Mouse (Mus musculus) lung, postnatal 0 days (tissue): ENCODE results near the gene Nid2. TPM values are rescaled to one million over a fixed set of nuclear protein-coding genes. Genes with fewer than 3 reads are reported as not detected.

Experiments used
- ATAC-seq: fragments of 200-750 bp; cut with Nextera tagmentation; 2 replicates; pipeline ENCODE4 v1.8.0; 2017; ENCODE audit warnings: moderate library complexity
- DNase-seq: peaks from one replicate; pipeline ENCODE4 v3.0.0-alpha.2; 2016; ENCODE audit warnings: low spot score
- H3K27ac ChIP-seq: fragments of 300-500 bp; sonication (generic); 2 replicates; pipeline ENCODE4 v1.5.1; 2014; ENCODE audit warnings: antibody characterized with exemption, mild to moderate bottlenecking, low read length, mixed read lengths
- H3K27me3 ChIP-seq: fragments of 300-500 bp; sonication (generic); replicated peaks from 2 replicates; pipeline ENCODE4 v1.6.1; 2014; ENCODE audit warnings: low read length, mixed read lengths; ENCODE audit not compliant: insufficient read depth
- H3K36me3 ChIP-seq: fragments of 300-500 bp; sonication (generic); 2 replicates; pipeline ENCODE4 v1.6.1; 2014; ENCODE audit warnings: low read length, mixed read lengths; ENCODE audit not compliant: insufficient read depth
- H3K4me1 ChIP-seq: fragments of 300-500 bp; sonication (generic); 2 replicates; pipeline ENCODE4 v1.6.1; 2014; ENCODE audit warnings: antibody characterized with exemption, low read depth, low read length, mixed read lengths; ENCODE audit not compliant: insufficient read depth
- H3K4me2 ChIP-seq: fragments of 300-500 bp; sonication (generic); replicated peaks from 2 replicates; pipeline ENCODE4 v1.6.1; 2014; ENCODE audit warnings: low read depth, mild to moderate bottlenecking, low read length, moderate library complexity, mixed read lengths
- H3K4me3 ChIP-seq: fragments of 300-500 bp; sonication (generic); 2 replicates; pipeline ENCODE4 v1.5.1; 2014; ENCODE audit warnings: low read depth, low read length
- H3K9ac ChIP-seq: fragments of 300-500 bp; sonication (generic); replicated peaks from 2 replicates; pipeline ENCODE4 v1.6.1; 2014; ENCODE audit warnings: low read depth, mild to moderate bottlenecking
- H3K9me3 ChIP-seq: fragments of 300-500 bp; sonication (generic); 2 replicates; pipeline ENCODE4 v1.6.1; 2016; ENCODE audit warnings: low read length, mixed read lengths
- CTCF ChIP-seq: IDR thresholded peaks from 2 replicates; pipeline ENCODE4 v1.5.1; 2016; ENCODE audit warnings: antibody characterized with exemption, mild to moderate bottlenecking
- EP300 ChIP-seq: IDR thresholded peaks from 2 replicates; pipeline ENCODE4 v1.6.1; 2016; ENCODE audit warnings: antibody characterized with exemption, mild to moderate bottlenecking, control low read depth
- WGBS: fragments of 180-500 bp; shearing (Covaris S2); extraction: QIAGEN DNeasy Blood & Tissue Kit; methylation state at CpG from one replicate; pipeline ENCODE4 v1.1.7; 2014; 5-methylcytosine and 5-hydroxymethylcytosine counted together
- polyA plus RNA-seq: library from polyadenylated mRNA; unstranded; fragments of >200 nt; fragmentation: Nextera tagmentation; extraction: Ambion mirVana; gene quantifications from 2 replicates; pipeline ENCODE4 v1.2.1, GENCODE M21; 2015

The Nid2 gene
- polyA plus RNA-seq, 1 experiment from 2014 or later: 39.0 TPM

GRCm38 (mm10) chr14:19709161-19709560 is 41.9 kb upstream of the Nid2 start:
- Histone ChIP-seq H3K4me2 (no peak overlapping the region), H3K27ac (no peak overlapping the region), H3K36me3 (no peaks in the 10 kb centered on the region), H3K4me1 (peaks cover 6% of the 10 kb centered on the region; the same call in 1 of the 2 replicates), H3K9ac (no peak overlapping the region), H3K9me3 (no peaks in the 10 kb centered on the region), H3K4me3 (no peak overlapping the region), H3K27me3 (no peaks in the 10 kb centered on the region)
- no peak for ATAC-seq
- no peak for TF ChIP-seq EP300
- 47% methylated on average over 9 of the region's 9 CpGs for WGBS
- DNase-seq: no peak

DNA sequence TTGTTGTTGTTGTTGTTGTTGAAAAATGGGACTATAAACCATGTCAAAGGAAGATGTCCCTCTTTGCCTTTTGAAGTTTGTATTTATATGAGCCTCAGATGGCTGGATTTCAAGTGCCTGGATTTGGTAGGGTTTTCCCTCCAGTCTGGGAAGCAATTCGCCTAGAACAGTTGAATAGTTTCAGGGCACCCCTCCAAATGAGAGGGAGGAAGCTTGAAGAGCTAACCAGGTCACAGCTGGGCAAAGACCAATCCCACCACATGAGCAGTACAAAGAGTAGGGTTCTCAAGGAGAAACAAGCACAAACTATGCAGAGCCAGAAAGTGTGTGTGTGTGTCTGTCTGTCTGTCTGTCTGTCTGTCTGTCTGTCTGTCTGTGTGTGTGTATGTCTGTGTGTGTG is 39.3 kb upstream of the Nid2 start:
- H3K27me3 ChIP-seq: no peaks in the 10 kb centered on the region
- no peaks in the 10 kb centered on the region for H3K36me3 ChIP-seq
- H3K27ac ChIP-seq: no peak overlapping the region
- ATAC-seq: no peak
- DNase-seq: no peak
- no peak overlapping the region for H3K9ac ChIP-seq
- no peaks in the 10 kb centered on the region for H3K9me3 ChIP-seq
- H3K4me1 ChIP-seq: peaks cover 4% of the 10 kb centered on the region; the same call in 1 of the 2 replicates
- TF ChIP-seq CTCF (no peak), EP300 (no peak)
- H3K4me3 ChIP-seq: no peak overlapping the region
- WGBS: 36% methylated on average over 1 of the region's 1 CpGs
- H3K4me2 ChIP-seq: no peak overlapping the region

DNA sequence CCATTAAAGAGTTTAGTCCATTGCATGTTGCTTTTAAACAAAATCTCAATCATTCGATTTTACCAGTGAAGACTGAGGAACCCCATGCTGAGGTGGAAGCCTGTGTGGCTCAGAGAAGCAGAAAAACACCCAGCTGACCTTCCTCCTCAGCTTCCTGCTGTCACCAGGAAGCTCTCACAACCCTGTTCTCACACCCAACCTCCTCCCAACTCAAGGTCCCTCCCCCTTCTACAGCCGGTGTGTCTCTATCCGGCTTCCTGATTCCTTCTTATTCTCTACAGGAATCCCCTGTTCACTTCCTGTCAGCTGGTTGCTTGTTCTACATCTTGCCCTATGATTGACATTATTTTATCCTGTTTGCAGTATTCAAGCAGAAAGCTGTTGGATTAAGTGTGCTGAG is 38.0 kb upstream of the Nid2 start:
- H3K27me3 ChIP-seq: no peaks in the 10 kb centered on the region
- WGBS: 46% methylated on average over 3 of the region's 3 CpGs
- peaks cover 3% of the 10 kb centered on the region; the same call in 1 of the 2 replicates for H3K4me1 ChIP-seq
- no peak overlapping the region for H3K4me2 ChIP-seq
- no peak overlapping the region for H3K9ac ChIP-seq
- no peaks in the 10 kb centered on the region for H3K9me3 ChIP-seq
- peak; percentile 62 for ATAC-seq
- TF ChIP-seq CTCF (no peak), EP300 (no peak)
- no peak overlapping the region for H3K27ac ChIP-seq
- peak; percentile 53 for DNase-seq
- no peaks in the 10 kb centered on the region for H3K36me3 ChIP-seq
- no peak overlapping the region for H3K4me3 ChIP-seq

DNA sequence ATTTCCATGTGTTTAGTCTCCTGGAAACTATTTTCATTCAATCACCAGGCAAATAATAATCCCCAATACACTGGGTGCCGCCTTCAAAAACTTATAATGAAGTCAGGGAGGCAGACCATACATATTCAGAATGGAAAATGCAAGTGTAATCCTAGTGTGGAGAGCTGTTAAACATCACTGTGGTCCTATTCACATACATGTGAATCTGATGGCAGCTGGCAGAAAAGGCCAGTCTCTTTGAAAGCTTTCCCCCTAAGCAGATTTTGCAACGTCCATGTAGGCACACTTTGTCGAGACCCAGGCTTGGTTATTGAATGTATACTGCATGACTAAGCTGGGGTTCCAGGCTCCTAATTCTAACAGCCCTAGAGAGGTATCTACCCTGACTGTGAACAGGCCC is 32.0 kb upstream of the Nid2 start:
- Histone ChIP-seq H3K27ac (no peak overlapping the region), H3K9ac (no peak overlapping the region), H3K27me3 (no peaks in the 10 kb centered on the region), H3K9me3 (no peaks in the 10 kb centered on the region), H3K4me3 (no peak overlapping the region), H3K4me1 (no peaks in the 10 kb centered on the region), H3K36me3 (no peaks in the 10 kb centered on the region), H3K4me2 (no peak overlapping the region)
- ATAC-seq: no peak
- no peak for DNase-seq
- TF ChIP-seq EP300 (no peak), CTCF (no peak)
- 67% methylated on average over 3 of the region's 3 CpGs for WGBS

GRCm38 (mm10) chr14:19720044-19720611 is 30.9 kb upstream of the Nid2 start:
- 83% methylated on average over 2 of the region's 2 CpGs for WGBS
- Histone ChIP-seq H3K4me1 (no peaks in the 10 kb centered on the region), H3K4me3 (no peak overlapping the region), H3K27ac (no peak overlapping the region), H3K27me3 (no peaks in the 10 kb centered on the region), H3K9me3 (no peaks in the 10 kb centered on the region), H3K36me3 (no peaks in the 10 kb centered on the region), H3K9ac (no peak overlapping the region), H3K4me2 (no peak overlapping the region)
- DNase-seq (no peak), ATAC-seq (no peak)
- TF ChIP-seq EP300 (no peak), CTCF (no peak)

DNA sequence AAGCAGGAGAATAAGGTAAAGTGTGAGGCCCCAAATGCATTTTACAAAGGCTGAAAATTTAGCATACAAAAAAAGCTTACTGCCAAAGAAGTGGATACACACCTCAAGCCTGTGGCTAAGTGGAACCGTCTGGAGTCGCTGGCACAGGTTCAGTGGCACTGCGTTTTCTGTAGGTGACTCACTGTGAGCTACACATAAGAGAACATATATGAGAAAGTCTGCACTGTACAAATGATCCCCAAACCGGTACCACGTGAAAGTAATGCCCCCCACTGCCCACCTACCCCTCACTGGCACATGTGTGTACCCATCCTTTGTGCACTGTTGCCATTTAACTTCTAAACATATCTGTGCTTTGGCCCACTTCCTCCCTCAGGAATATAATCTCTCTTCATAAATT is 22.8 kb upstream of the Nid2 start:
- TF ChIP-seq EP300 (no peak), CTCF (no peak)
- no peak overlapping the region for H3K9ac ChIP-seq
- WGBS: 67% methylated on average over 5 of the region's 5 CpGs
- no peak for ATAC-seq
- no peak for DNase-seq
- no peak overlapping the region for H3K4me2 ChIP-seq
- no peaks in the 10 kb centered on the region for H3K9me3 ChIP-seq
- no peaks in the 10 kb centered on the region for H3K4me1 ChIP-seq
- H3K27ac ChIP-seq: no peak overlapping the region
- H3K4me3 ChIP-seq: no peak overlapping the region
- H3K27me3 ChIP-seq: no peaks in the 10 kb centered on the region
- no peaks in the 10 kb centered on the region for H3K36me3 ChIP-seq

DNA sequence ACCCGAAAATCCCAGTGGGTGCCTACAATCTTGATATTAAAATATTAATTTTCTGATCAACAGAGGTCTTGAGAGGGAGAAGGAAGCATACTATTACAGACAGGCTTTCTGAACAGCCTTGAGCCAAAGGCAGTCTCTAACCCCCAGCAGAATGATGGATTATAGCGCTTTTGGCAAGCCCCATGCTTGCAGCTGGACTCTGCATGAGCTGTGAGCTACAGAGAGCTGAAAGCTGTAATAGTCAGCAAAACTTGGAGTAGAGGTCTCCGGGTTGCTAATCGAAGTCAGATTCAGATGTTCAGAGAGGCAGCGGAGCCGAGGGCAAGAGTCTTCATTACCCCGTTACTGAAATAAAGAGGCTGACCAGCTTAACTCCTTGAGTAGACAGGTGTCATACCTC is 22.3 kb upstream of the Nid2 start:
- no peak overlapping the region for H3K4me2 ChIP-seq
- DNase-seq (peak; percentile 68), ATAC-seq (peak; percentile 66)
- no peak overlapping the region for H3K9ac ChIP-seq
- H3K36me3 ChIP-seq: no peaks in the 10 kb centered on the region
- no peak for TF ChIP-seq CTCF
- TF ChIP-seq EP300: no peak
- H3K9me3 ChIP-seq: no peaks in the 10 kb centered on the region
- WGBS: 58% methylated on average over 7 of the region's 7 CpGs
- 0 out of 2 replicates have a peak, but pooled peaks cover 3% of the 10 kb centered on the region for H3K4me1 ChIP-seq
- no peak overlapping the region for H3K4me3 ChIP-seq
- no peaks in the 10 kb centered on the region for H3K27me3 ChIP-seq
- H3K27ac ChIP-seq: no peak overlapping the region
